Mouse (Mus musculus) small intestine, adult 2 months (tissue): ENCODE results near the gene Gm3250.

Experiments
- CTCF ChIP-seq: fragments of 200-500 bp; IDR thresholded peaks from 2 replicates; pipeline ENCODE4 v1.5.1; 2012; ENCODE audit warnings: low read depth, mild to moderate bottlenecking, control low read depth, inconsistent platforms, low read length, moderate library complexity, mixed read lengths; ENCODE audit not compliant: insufficient replicate concordance, insufficient read length; ENCODE audit errors: extremely low read depth
- POLR2A ChIP-seq: fragments of 200-500 bp; IDR thresholded peaks from 2 replicates; pipeline ENCODE4 v1.6.1; 2012; ENCODE audit warnings: low read depth, mild to moderate bottlenecking, control low read depth, inconsistent platforms, low read length, moderate library complexity

DNA sequence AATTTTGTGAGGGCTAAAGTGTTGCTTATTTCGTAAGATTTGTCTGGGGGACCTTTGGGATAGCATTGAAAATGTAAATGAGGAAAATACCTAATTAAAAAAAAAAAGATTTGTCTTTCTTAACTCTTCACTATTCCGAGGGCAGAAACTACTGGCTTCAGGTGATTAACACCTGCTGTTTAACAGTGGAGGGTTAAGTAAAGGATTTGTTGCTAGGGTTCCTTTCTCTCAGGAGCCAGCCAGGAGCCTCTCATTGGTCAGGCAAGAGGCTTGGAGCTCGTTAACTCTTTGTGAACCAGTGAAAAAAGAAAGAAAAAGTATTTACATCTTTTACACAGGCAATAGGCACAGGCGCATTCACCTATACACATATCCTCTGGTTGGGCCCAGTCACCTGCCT, 36.9 kb upstream of the Gm3250 start:
- TF ChIP-seq CTCF: no peak
- TF ChIP-seq POLR2A: no peak
